Mouse (Mus musculus) limb, embryonic 11.5 days (tissue): ENCODE data around the gene Tet1. TPM values are rescaled to one million over a fixed set of nuclear protein-coding genes. Genes with fewer than 3 reads are reported as not detected.
A peak's percentile ranks its signal among the peaks of the same experiment; 100 is the strongest.
"Not testable (repeated sequence)": the region's sequence is repeated elsewhere in the genome, so short reads cannot be mapped to it uniquely, and the experiment has no call there.

Source experiments
- ATAC-seq: fragments of 200-750 bp; cut with Nextera tagmentation; 2 replicates; pipeline ENCODE4 v1.8.0; 2017; ENCODE audit warnings: low read depth; ENCODE audit not compliant: insufficient number of reproducible peaks, low FRiP score, low TSS enrichment
- DNase-seq: peaks from one replicate; pipeline ENCODE4 v3.0.0-alpha.2; 2015; ENCODE audit warnings: low spot score
- H3K27ac ChIP-seq: fragments of 300-500 bp; sonication (generic); replicated peaks from 2 replicates; pipeline ENCODE4 v1.5.1; 2014; ENCODE audit warnings: low read depth, mild to moderate bottlenecking, low read length
- H3K27me3 ChIP-seq: fragments of 300-500 bp; sonication (generic); 2 replicates; pipeline ENCODE4 v1.6.1; 2014; ENCODE audit warnings: mild to moderate bottlenecking, low read length, mixed read lengths; ENCODE audit not compliant: control insufficient read depth, insufficient read depth
- H3K36me3 ChIP-seq: fragments of 300-500 bp; sonication (generic); 2 replicates; pipeline ENCODE4 v1.6.1; 2014; ENCODE audit warnings: mild to moderate bottlenecking, low read length, moderate library complexity, mixed read lengths; ENCODE audit not compliant: control insufficient read depth, insufficient read depth
- H3K4me1 ChIP-seq: fragments of 300-500 bp; sonication (generic); 2 replicates; pipeline ENCODE4 v1.6.1; 2014; ENCODE audit warnings: low read length, mixed read lengths; ENCODE audit not compliant: control insufficient read depth, insufficient read depth
- H3K4me2 ChIP-seq: fragments of 300-500 bp; sonication (generic); 2 replicates; pipeline ENCODE4 v1.6.1; 2014; ENCODE audit warnings: low read depth, mild to moderate bottlenecking, moderate library complexity; ENCODE audit not compliant: severe bottlenecking
- H3K4me3 ChIP-seq: fragments of 300-500 bp; sonication (generic); 2 replicates; pipeline ENCODE4 v1.5.1; 2014; ENCODE audit warnings: low read depth, low read length
- H3K9ac ChIP-seq: fragments of 300-500 bp; sonication (generic); 2 replicates; pipeline ENCODE4 v1.6.1; 2014; ENCODE audit warnings: mild to moderate bottlenecking, low read length
- H3K9me3 ChIP-seq: fragments of 300-500 bp; sonication (generic); 2 replicates; pipeline ENCODE4 v1.6.1; 2016; ENCODE audit warnings: low read length; ENCODE audit not compliant: control insufficient read depth
- WGBS: fragments of 180-500 bp; shearing (Covaris S2); extraction: QIAGEN DNeasy Blood & Tissue Kit; methylation state at CpG from one replicate; pipeline ENCODE4 v1.1.7; 2014; 5-methylcytosine and 5-hydroxymethylcytosine counted together
- polyA plus RNA-seq: library from polyadenylated mRNA; unstranded; fragments of >200 nt; fragmentation: Nextera tagmentation; extraction: Ambion mirVana; gene quantifications from 2 replicates; pipeline ENCODE4 v1.2.1, GENCODE M21; 2014

The Tet1 gene
- 34.0 and 41.1 TPM in 2 replicates for polyA plus RNA-seq

DNA sequence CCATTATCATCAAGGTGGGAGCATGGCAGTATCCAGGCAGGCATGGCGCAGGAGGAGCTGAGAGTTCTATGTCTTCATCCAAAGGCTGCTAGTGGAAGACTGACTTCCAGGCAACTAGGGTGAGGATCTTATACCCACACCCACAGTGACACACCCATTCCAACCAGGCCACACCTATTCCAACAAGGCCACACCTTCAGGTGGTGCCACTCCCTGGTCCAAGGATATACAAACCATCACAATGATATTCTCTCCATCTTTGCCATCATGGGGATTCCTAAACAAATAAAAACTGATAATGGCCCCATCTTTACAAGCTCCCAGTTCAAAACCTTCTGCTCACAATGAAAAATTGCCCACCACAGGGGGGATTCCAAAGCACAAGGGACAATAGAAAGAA, at the start of gene Tet1:
Gene Tet1, minus strand, starts transcription at position 101 of the 400 bp plus-strand sequence.
- WGBS = no CpG with 5 or more reads among the region's 1 CpGs
- H3K27me3 ChIP-seq, H3K36me3 ChIP-seq, H3K27ac ChIP-seq, H3K9me3 ChIP-seq, H3K9ac ChIP-seq, DNase-seq, H3K4me1 ChIP-seq, H3K4me2 ChIP-seq, H3K4me3 ChIP-seq, ATAC-seq: not testable (repeated sequence)

DNA sequence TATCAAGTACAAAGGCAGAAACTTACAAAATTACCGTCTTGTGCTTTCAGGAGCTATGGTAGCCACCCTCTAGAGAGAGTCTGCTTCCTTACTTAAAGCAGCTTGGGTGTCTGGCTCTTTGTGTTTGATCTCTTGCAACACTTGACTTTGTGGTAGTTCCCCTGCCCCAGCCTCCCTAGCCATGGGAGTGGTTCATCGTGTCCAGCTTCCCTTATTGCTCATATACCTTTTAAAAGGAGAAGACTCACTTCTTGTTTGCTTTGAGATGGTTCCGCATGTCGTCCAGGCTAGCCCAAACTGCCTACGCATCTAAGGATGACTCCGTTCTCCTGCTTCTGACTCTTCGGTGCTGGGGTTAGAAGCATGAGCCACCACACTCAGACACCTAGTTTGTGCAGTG, 39.8 kb upstream of the Tet1 start:
- DNase-seq (no peak), ATAC-seq (no peak)
- WGBS = 95% methylated on average over 7 of the region's 7 CpGs
- H3K9me3 ChIP-seq = no peaks in the 10 kb centered on the region
- H3K27ac ChIP-seq = no peak overlapping the region
- H3K9ac ChIP-seq = no peak overlapping the region
- no peak overlapping the region for H3K4me2 ChIP-seq
- H3K36me3 ChIP-seq = peaks cover 5% of the 10 kb centered on the region
- no peaks in the 10 kb centered on the region for H3K4me1 ChIP-seq
- no peaks in the 10 kb centered on the region for H3K27me3 ChIP-seq
- no peak overlapping the region for H3K4me3 ChIP-seq

DNA sequence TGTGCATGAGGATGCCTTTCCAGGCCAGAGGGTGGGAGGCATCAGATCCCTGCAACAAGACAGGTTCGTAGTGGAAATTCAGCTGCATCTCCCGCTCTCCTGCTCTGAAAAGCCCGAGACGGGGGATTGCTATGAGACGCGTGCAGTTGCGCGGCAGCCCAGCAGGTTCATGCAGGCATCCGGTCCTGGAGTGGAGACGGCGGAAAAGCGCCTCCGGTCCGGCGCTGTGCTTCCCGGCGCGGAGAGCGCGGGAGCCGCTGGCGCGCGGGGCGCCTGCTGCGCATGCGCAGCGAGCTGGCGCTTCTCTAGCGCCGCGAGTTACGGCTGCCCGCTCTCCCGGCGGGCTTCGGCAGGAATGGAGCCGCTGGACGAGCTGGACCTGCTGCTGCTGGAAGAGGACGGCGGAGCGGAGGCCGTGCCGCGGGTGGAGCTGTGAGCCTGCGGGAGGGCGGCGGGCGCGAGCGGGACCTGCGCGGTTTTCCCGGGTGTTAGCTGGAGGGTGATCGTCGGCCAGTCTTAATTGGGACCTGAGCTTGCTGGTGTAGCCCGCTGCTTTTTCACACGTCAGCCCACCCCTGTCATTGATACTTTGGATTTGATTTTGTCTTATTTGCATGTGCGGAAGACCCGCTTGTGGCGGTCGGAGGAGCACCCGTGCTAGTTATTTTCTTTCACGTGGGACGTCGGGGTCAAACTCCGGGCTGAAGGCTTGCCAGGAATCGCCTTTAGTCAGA, 38.1 kb upstream of the Tet1 start, which contains the start of gene Dna2:
Gene Dna2, plus strand, starts transcription at position 289 of the 734 bp plus-strand sequence.
- under 1% methylated on average over 64 of the region's 68 CpGs for WGBS
- no peaks in the 10 kb centered on the region for H3K27me3 ChIP-seq
- H3K27ac ChIP-seq = peak within 1 kb of the TSS; percentile 85
- H3K4me1 ChIP-seq = no peaks in the 10 kb centered on the region
- peak within 1 kb of the TSS; percentile 64 for H3K4me2 ChIP-seq
- H3K9me3 ChIP-seq = no peaks in the 10 kb centered on the region
- peak within 1 kb of the TSS; percentile 71 for H3K4me3 ChIP-seq
- peak within 1 kb of the TSS; percentile 87 for H3K9ac ChIP-seq
- peak; percentile 91 for ATAC-seq
- DNase-seq = peak; percentile 88
- peaks cover 2% of the 10 kb centered on the region; the same call in 1 of the 2 replicates for H3K36me3 ChIP-seq

DNA sequence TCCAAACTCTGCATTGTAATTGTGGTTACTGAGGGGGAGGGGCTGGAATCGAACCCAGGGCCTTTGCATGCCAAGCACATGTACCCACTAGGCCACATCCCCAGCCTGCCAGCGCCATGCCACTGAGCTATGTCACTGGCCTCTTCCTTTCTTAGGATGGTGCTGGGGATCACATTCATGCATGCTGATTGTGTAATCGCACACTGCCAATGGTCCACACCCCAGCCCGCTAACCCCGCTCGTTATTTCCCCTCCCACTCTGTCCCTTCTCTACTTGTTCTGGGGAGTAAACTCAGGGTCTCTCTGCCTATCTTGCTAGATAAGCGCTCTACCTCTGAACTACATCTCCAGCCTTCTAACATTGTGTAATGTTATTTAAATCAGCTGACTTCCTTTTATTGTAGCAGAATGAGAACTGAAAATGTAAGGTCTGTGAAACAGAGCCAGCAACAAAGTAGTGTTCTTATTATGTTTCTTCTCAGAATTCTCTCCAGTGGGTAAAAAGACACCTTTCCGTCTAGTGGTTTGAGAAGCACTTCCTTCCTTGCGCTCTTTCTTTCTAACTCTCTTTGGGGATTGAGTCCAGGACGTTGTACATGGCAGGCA, 36.3 kb upstream of the Tet1 start:
- H3K4me1 ChIP-seq = no peaks in the 10 kb centered on the region
- no peak overlapping the region for H3K4me2 ChIP-seq
- ATAC-seq (no peak), DNase-seq (no peak)
- H3K4me3 ChIP-seq = no peak overlapping the region
- no peaks in the 10 kb centered on the region for H3K36me3 ChIP-seq
- H3K9ac ChIP-seq = no peak overlapping the region
- 88% methylated on average over 10 of the region's 10 CpGs for WGBS
- H3K27ac ChIP-seq = no peak overlapping the region
- no peaks in the 10 kb centered on the region for H3K9me3 ChIP-seq
- H3K27me3 ChIP-seq = no peaks in the 10 kb centered on the region

DNA sequence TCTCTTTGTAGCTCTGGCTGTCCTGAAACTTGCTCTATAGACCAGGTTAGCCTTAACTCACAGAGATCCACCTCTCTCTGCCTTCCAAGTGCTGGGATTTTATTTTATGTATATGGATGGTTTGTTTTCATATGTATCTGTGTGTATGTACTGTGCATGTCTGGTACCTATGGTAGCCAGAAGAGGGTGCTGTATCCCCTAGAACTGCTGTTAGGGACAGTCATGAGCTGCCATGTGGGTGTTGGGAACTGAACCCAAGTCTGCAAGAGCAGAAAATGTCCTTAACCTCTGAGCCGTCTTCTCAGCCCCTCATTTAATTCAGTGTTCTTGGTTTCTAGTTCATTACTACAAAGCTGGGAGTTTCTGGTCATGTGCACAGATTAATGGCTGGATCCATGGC, 23.6 kb upstream of the Tet1 start:
- Histone ChIP-seq H3K4me1 (no peaks in the 10 kb centered on the region), H3K4me2 (no peak overlapping the region), H3K36me3 (peaks cover 5% of the 10 kb centered on the region; the same call in 1 of the 2 replicates), H3K27me3 (no peaks in the 10 kb centered on the region), H3K4me3 (no peak overlapping the region), H3K9me3 (no peaks in the 10 kb centered on the region), H3K27ac (no peak overlapping the region), H3K9ac (no peak overlapping the region)
- 91% methylated on average over 1 of the region's 1 CpGs for WGBS
- no peak for DNase-seq
- no peak for ATAC-seq

DNA sequence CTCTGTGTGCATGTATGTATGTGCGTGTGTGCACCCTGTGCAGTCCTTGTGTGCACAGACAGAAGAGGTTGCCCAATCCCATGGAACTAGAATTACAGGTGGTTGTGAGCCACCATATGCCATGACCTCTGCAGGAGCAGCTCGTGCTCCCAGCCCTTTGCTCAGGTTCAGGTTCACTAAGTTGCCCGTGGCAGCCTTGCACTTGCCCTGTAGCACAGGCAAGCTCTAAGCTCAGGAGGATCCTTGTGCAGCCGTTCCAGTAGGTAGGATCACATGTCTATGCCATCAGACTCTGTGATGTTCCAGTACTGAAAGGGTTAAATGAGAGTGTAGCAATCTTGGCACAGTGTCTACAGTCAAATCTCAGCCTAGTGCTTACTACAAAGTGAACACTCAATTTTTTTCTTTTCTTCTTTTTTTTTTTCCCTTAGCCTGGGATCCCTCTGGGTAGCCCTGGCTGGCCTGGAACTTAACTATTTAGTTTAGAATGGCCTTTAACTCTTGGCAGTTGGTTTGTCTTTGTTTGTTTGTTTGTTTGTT, 15.4 kb upstream of the Tet1 start:
- H3K4me2 ChIP-seq = no peak overlapping the region
- H3K27me3 ChIP-seq = no peaks in the 10 kb centered on the region
- WGBS = 90% methylated on average over 4 of the region's 4 CpGs
- H3K4me3 ChIP-seq = no peak overlapping the region
- peaks cover 3% of the 10 kb centered on the region; the same call in 1 of the 2 replicates for H3K4me1 ChIP-seq
- no peak overlapping the region for H3K9ac ChIP-seq
- 0 out of 2 replicates have a peak, but pooled peaks cover 2% of the 10 kb centered on the region for H3K36me3 ChIP-seq
- ATAC-seq (no peak), DNase-seq (no peak)
- no peaks in the 10 kb centered on the region for H3K9me3 ChIP-seq
- H3K27ac ChIP-seq = no peak overlapping the region

DNA sequence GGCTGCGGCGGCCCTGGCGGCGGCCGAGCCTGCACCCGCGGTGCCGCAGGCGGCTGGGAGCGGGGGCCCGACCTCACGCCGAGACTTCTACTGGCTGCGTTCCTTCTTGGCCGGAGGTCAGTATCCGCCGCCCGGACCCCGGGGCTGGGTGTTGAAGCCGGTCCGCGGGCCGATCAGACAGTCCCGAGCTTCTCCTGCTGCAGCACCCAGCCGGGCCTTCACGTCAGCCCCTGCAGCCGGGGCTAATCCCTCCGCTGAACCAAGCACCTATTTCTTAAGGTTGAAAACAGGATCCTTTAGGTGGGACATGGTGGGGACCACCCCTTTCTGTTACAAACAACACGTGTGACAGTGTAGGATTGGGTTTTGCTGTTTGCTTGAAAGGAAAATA, 12.0 kb upstream of the Tet1 start:
- H3K36me3 ChIP-seq = no peaks in the 10 kb centered on the region
- H3K9ac ChIP-seq = peak overlapping the region; percentile 81
- peak overlapping the region; percentile 79 for H3K4me2 ChIP-seq
- H3K9me3 ChIP-seq = no peaks in the 10 kb centered on the region
- peaks cover 3% of the 10 kb centered on the region; the same call in 1 of the 2 replicates for H3K4me1 ChIP-seq
- ATAC-seq (peak; percentile 76), DNase-seq (no peak)
- no peaks in the 10 kb centered on the region for H3K27me3 ChIP-seq
- under 1% methylated on average over 29 of the region's 29 CpGs for WGBS
- H3K27ac ChIP-seq = no peak overlapping the region
- peak overlapping the region; percentile 97 for H3K4me3 ChIP-seq

DNA sequence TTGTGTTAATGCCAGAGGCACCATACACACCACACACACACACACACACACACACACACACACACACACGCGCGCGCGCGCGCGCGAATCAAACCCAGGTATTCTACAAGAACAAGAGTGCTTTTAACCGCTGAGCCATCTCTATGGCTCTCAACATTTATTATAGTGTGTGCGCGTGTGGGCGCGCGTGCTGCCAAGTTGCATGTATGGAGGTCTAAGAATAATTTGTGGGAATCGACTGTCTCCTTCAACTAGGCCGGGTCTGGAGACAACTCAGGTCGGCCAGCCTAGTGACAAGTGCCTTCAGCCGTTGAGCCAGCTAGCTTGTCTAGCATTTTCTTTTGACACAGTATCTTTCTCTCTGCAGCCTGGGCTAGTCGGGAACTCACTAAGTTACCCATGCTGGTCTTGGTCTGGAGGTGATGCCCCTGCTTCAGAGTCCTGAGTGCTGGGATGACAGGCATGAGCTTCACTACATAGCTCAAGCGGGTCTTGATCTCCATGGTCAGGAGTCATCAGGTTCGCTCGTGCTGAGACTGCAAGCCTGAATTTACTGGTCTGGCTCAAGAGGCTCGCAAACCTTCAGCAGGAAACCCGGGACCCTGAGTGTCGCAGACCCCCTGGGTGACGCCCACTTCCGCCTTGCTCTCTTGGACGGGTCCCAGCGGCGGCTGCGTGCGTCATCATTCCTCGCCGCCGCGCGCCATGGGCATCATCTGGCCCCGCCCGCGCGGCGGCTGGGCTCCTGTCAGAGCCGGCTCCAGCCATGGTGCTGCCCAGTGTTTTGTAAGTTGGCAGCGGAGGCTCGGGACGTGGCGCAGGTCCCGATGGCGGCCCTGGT, 11.3 kb upstream of the Tet1 start, which contains the start of gene Slc25a16:
Gene Slc25a16, plus strand, starts transcription at position 709 of the 841 bp plus-strand sequence.
- H3K9ac ChIP-seq = peak within 1 kb of the TSS; percentile 81
- DNase-seq (peak; percentile 94), ATAC-seq (peak; percentile 94)
- 4% methylated on average over 50 of the region's 50 CpGs for WGBS
- no peaks in the 10 kb centered on the region for H3K36me3 ChIP-seq
- H3K27ac ChIP-seq = no peak within 1 kb of the TSS
- H3K9me3 ChIP-seq = no peaks in the 10 kb centered on the region
- H3K27me3 ChIP-seq = no peaks in the 10 kb centered on the region
- H3K4me3 ChIP-seq = peak within 1 kb of the TSS; percentile 97
- H3K4me2 ChIP-seq = peak within 1 kb of the TSS; percentile 79
- peaks cover 3% of the 10 kb centered on the region; the same call in 1 of the 2 replicates for H3K4me1 ChIP-seq
